Mouse (Mus musculus) layer of hippocampus, adult 2 months (tissue): ENCODE measurements around the gene Pcna. TPM values are rescaled to one million over a fixed set of nuclear protein-coding genes. Genes with fewer than 3 reads are reported as not detected.
"Not testable (repeated sequence)": the region's sequence is repeated elsewhere in the genome, so short reads cannot be mapped to it uniquely, and the experiment has no call there.

ENCODE experiments used
- DNase-seq, 2 experiments: peaks; one replicate each; pipeline ENCODE4 v3.0.0; 2022; ENCODE audit warnings: low spot score in 2 of 2
- H3K27ac ChIP-seq: fragments of 200-600 bp; 2 replicates; pipeline ENCODE4 v1.8.1; 2022
- H3K4me3 ChIP-seq: fragments of 200-600 bp; 2 replicates; pipeline ENCODE4 v1.8.1; 2022; ENCODE audit warnings: mild to moderate bottlenecking
- CTCF ChIP-seq: fragments of 200-600 bp; conservative IDR thresholded peaks from 2 replicates; pipeline ENCODE4 v1.8.1; 2022; ENCODE audit warnings: antibody characterized with exemption, mild to moderate bottlenecking, moderate library complexity
- long read RNA-seq, 2 experiments: library from polyadenylated mRNA; stranded (forward); transcript quantifications; one replicate each; pipeline ENCODE4 v2.0.0; 2021; ENCODE audit warnings: borderline mapping rate in 2 of 2
- total RNA-seq, 2 experiments: library from RNA; stranded (reverse); gene quantifications; 2 replicates each; pipeline ENCODE4 v1.2.3; 2021

The Pcna gene
- total RNA-seq: 10 to 100 TPM; 47.2 to 51.9 TPM
- long read RNA-seq, experiment 1, transcript Pcna-201 (6 exons, 1,518 nt): major isoform, 30 of 38 reads
- long read RNA-seq, experiment 1, partial matches to known transcripts: 6 of 38 reads
- long read RNA-seq, experiment 1, other reads (novel, unspliced or antisense): 2 of 38 reads
- long read RNA-seq, experiment 2, transcript Pcna-201 (6 exons, 1,518 nt): major isoform, 33 of 41 reads
- long read RNA-seq, experiment 2, partial matches to known transcripts: 6 of 41 reads
- long read RNA-seq, experiment 2, other reads (novel, unspliced or antisense): 2 of 41 reads

DNA sequence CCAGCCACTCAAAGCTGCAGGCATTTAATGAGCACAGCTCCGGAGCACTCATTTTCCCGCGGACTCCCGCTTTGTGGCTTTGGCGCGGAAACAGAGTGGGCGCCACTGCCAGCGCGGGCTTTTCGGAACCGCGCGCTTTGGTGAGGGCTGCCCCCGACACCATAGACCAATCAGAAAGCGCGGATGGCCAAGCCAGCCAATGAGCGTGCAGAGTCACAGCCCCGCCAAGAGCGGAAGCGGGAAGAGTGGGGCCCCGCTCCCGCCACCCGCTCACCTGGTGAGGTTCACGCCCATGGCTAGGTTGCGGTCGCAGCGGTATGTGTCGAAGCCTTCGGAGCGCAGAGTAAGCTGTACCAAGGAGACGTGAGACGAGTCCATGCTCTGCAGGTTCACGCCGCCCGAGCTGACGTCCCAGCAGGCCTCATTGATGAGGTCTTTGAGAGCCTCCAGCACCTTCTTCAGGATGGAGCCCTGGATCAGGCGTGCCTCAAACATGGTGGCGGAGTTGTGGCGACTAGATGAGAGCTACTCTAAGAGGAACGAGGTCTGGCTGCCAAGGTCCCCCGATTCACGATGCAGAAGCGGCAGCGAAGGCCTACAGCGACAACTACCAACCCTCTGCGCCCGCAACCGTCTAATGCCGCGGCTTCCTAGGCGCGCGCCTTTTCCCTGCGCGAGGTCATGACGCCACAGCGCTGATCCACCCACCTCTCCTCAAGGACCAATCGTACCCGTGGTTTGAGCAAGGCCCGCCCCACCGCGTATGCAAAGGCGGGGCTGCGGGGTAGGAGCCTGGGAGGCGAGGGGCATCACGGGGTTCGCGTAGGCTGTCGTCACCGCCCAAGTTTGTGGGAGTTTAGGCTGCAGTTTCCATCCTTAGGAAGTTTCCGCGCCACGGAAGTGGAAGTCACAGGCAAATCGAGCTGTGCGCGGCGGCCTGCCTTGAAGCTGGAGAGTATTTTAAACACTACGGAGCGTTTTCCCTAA is at the start of gene Pcna:
TSS of gene Pcna (minus strand) at position 773 of the 987 bp plus-strand sequence.
- peak within 1 kb of the TSS; percentile 88 for H3K27ac ChIP-seq
- peak; percentile 95 to 98 for DNase-seq
- no peak for TF ChIP-seq CTCF
- peak within 1 kb of the TSS; percentile 75 for H3K4me3 ChIP-seq

DNA sequence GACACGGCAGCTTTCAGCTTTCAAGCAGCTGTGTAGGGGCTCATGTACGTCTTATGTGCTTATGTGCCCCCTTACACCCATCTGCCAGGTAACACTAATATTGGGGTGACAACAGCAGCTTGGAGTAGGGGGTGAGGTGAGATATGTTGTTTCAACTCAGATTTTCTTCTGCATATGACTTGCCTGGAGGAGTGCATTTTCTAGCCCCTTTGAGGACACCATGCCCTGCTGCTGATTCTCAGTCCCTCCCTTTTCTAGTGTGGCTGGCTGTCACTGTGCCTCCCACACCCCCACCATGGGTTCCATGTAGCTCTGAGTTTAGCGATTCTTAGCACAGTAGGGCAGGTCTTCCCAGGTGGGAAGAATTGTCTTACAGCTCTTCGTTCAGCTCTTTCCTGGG is 48.3 kb upstream of the Pcna start:
- H3K4me3 ChIP-seq: no peak overlapping the region
- no peak overlapping the region for H3K27ac ChIP-seq
- no peak for DNase-seq
- no peak for TF ChIP-seq CTCF

DNA sequence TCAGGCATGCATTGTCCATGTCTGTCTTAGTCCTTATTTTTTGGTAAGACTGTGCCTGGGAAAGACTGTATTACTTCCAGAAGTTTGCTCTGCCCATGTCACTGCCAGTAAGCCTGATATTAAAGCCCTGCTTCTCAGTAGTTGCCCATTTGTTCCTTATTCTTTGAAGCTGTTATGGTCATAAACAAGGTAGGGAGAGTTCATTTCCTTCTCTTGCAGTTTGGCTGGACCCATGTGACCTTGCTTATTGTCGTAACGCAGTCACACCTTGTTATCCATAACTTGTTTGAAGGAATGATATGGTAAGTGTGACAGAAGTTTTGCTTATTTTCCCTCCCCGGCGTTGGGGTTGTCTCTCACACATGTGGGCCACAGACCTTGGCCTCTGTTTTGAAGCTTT is 45.1 kb upstream of the Pcna start:
- DNase-seq: no peak
- Histone ChIP-seq H3K4me3 (no peak overlapping the region), H3K27ac (no peak overlapping the region)
- no peak for TF ChIP-seq CTCF

DNA sequence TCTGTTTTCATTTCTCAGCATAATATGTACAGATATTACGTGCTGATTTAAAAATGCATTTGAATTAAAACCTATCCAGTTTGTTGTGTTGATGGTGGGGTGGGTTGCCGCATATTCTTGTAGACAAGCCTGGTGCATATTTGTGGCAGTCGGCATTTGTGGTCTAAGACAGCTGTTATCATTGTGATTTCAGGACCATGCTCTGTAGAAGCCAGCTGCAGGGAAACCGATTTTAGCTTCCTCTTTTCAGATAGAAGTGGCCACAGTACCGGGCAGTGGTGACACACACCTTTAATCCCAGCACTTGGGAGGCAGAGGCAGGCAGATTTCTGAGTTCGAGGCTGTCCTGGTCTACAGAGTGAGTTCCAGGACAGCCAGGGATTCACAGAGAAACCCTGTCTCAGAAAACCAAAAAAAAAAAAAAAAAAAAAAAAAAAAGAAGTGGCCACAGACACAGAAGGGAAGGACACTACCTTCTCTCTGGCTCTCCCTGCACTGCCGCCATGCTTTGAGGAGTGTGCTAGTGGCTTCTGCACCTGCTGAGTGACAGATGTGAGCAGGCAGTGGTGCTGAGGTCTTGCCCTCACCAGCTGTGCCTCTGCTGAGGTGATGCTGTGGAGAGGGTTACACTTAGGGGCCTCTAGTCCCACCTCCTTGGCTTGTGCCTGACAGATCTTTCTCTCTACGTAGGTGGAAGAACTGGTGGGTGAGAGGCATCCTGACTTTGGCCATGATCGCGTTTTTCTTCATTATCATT is 40.8 kb upstream of the Pcna start:
- no peak for DNase-seq
- Histone ChIP-seq H3K27ac (peak overlapping the region; percentile 89), H3K4me3 (no peak overlapping the region)
- TF ChIP-seq CTCF: no peak

DNA sequence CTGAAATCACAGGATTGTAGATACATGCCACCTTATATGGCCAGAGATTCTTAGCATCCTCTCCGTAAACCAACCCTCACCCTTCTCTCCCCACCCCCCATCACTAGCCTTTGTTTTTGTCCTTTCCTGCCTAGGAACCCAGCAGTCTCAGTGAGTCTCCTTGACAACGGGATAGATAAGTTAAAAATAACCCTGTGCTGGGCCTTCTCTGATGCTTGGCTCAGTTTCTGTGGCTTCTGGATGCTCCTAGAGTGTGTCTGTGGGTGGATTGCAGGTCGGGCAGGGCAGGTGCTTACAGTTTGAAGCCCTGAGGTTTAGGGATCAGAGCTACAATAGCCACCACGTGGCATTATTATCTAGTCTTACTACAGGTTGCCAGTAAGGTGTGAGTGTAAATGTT is 39.0 kb upstream of the Pcna start:
- Histone ChIP-seq H3K27ac (peak overlapping the region; percentile 89), H3K4me3 (peak overlapping the region; percentile 11; the same call in 1 of the 2 replicates)
- DNase-seq: peak; percentile 48 to 60
- no peak for TF ChIP-seq CTCF

DNA sequence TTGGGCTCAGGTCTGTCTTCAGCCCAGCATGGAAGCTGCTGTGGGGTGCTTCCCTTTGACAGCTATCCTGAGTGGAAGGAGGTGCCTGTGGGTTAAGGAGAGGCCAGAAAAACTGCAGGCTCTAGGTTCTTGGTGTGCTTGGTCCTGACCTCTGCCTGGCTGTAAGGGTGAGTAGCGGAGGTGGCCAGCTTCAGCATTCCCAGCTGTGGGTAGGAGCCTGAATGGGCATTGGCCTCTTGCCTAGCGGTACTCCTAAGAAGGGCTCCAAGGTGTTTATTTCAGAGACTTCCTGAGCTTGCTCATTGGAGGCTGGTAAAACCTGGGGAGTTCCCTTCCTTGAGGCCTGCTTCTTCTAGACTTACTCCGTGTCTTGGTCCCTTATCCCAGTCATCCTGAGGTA is 38.2 kb upstream of the Pcna start:
- Histone ChIP-seq H3K27ac (peak overlapping the region; percentile 89), H3K4me3 (no peak overlapping the region)
- no peak for DNase-seq
- TF ChIP-seq CTCF: no peak

DNA sequence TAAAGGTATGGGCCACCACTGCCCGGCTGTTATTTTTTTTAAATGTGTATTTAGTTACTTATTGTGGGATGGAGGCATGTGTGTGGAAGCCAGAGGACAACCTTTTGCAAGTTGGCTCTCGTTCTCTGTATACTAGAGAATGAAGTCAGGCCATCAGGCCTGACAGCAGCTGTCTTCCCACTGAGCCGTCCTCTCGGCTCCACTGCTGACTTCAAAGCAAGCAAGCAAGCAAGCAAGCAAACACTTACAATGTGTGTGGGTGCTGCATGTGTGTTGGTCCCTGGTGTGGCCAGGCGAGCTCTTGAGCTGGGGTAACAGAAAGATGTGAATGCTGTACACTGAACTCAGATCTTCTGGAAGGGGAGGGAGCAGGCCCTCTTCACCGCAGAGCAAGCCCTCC is 37.7 kb upstream of the Pcna start:
- Histone ChIP-seq H3K27ac (peak overlapping the region; percentile 89), H3K4me3 (no peak overlapping the region)
- no peak for TF ChIP-seq CTCF
- no peak for DNase-seq

DNA sequence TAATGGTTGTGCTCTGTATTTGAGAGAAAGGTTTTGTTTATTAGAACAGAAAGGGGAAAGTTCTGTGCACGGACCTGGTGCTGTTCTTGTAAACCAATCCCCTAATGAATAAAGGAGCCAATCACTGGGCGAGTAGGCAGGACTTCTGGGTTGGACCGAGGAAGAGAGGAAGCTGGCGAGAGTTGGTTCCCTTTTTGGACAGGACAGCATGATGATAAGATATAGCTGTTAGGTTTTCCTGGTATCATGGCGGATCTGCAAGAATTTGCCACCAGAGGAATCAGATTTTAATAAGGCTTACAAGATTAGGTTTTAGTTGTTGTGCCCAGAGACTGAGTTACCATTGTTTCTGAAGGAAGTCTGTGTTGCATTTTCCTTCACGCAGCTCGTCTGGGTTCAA is 36.1 kb upstream of the Pcna start:
- not testable (repeated sequence) for H3K4me3 ChIP-seq, H3K27ac ChIP-seq, DNase-seq

DNA sequence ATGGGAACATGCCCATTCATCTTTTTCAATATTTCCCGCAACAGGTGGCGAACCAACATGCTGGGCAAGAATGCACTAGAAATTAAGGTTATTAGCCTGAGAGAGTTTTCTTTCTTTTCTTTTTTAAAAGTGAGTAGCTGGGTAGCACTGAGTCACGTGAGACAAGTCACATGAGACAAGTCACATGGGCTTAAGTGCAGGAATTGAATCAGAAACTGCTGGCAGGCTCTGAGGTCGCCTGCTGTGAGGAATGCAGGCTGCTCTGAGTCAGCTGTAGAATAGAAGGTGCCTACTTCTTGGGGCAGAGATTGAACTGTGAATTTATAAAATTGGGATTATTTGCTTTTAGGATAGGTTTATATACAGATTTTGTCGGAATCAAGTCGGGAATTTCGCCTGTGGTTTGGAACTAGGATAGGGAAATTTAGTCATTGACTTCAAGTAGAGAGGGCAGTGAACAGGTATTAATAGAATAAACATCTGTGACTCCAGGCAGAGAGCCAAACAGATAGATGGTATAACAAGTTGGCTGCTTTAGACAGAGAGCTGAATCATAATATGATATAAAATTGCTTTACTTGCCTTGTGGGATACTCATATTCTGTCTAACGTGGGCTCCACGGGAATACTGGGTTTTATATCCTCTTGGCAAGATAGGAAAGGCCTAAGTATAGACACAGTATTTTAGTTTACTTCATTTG is 33.4 kb upstream of the Pcna start:
- H3K4me3 ChIP-seq: no peak overlapping the region
- TF ChIP-seq CTCF: no peak
- H3K27ac ChIP-seq: peak overlapping the region; percentile 64
- DNase-seq: peak in 1 of 2 experiments; percentile 26

DNA sequence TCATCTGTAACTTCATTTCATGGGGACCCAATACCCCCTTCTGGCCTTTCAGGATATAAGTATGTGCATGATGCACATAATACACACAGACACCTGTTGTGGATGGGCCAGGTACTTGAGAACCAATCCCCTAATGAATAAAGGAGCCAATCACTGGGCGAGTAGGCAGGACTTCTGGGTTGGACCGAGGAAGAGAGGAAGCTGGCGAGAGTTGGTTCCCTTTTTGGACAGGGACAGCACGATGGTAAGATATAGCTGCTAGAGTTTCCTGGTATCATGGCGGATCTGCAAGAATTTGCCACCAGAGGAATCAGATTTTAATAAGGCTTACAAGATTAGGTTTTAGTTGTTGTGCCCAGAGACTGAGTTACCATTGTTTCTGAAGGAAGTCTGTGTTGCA is 32.6 kb upstream of the Pcna start:
- not testable (repeated sequence) for H3K4me3 ChIP-seq, DNase-seq
- peak overlapping the region; percentile 72 for H3K27ac ChIP-seq

DNA sequence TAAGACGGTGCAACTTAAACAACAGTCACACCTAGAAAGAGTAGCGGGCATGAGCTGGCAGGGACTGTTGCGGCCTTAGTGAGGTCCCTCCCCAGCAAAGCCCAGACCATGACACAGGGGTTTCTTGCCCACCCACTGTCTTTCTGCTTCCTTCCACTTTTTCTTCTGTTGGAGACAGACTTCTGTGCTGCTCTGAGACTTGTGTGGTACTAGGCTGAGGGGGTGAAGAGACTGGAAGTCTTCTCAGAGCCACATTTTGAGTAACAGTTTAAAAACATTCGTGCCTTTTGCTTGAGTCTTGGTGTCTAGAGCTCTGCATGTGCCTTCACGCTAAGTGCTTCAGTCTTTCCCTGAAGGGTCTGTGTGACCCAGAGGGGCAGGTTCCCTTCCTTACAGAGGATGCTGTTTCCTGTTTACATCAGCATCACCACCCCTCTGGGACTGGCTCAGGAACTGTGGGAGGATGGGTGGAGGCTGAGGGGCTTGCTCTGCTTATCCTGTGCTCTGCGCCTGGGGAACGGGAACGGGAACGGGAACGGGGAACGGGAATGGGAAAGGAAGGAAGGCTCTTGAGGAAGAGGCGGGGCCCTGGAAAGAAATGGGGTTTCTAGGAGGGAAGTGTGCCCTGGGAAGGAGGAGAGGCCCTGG is 31.5 kb upstream of the Pcna start:
- Histone ChIP-seq H3K27ac (peak overlapping the region; percentile 72), H3K4me3 (no peak overlapping the region)
- TF ChIP-seq CTCF: no peak
- no peak for DNase-seq
